Mouse (Mus musculus) hindbrain, embryonic 15.5 days (tissue): ENCODE data around the gene Unc13d. TPM values are rescaled to one million over a fixed set of nuclear protein-coding genes. Genes with fewer than 3 reads are reported as not detected.
A peak's percentile ranks its signal among the peaks of the same experiment; 100 is the strongest.
"Not testable (repeated sequence)": the region's sequence is repeated elsewhere in the genome, so short reads cannot be mapped to it uniquely, and the experiment has no call there.

Experiments
- ATAC-seq: fragments of 200-750 bp; cut with Nextera tagmentation; 2 replicates; pipeline ENCODE4 v1.8.0; 2017; ENCODE audit warnings: low read depth, moderate number of reproducible peaks, moderate TSS enrichment; ENCODE audit not compliant: low FRiP score
- H3K27ac ChIP-seq: fragments of 300-500 bp; sonication (generic); replicated peaks from 2 replicates; pipeline ENCODE4 v1.5.1; 2015; ENCODE audit warnings: mild to moderate bottlenecking, inconsistent platforms
- H3K27me3 ChIP-seq: fragments of 300-500 bp; sonication (generic); 2 replicates; pipeline ENCODE4 v1.6.1; 2015; ENCODE audit warnings: control low read depth, inconsistent platforms
- H3K36me3 ChIP-seq: fragments of 300-500 bp; sonication (generic); 2 replicates; pipeline ENCODE4 v1.6.1; 2015; ENCODE audit warnings: control low read depth, inconsistent platforms
- H3K4me1 ChIP-seq: fragments of 300-500 bp; sonication (generic); replicated peaks from 2 replicates; pipeline ENCODE4 v1.6.1; 2015; ENCODE audit warnings: control low read depth, inconsistent platforms
- H3K4me2 ChIP-seq: fragments of 300-500 bp; sonication (generic); 2 replicates; pipeline ENCODE4 v1.6.1; 2015; ENCODE audit warnings: moderate library complexity, mild to moderate bottlenecking, inconsistent platforms
- H3K4me3 ChIP-seq: fragments of 300-500 bp; sonication (generic); 2 replicates; pipeline ENCODE4 v1.5.1; 2015; ENCODE audit warnings: mild to moderate bottlenecking, inconsistent platforms
- H3K9ac ChIP-seq: fragments of 300-500 bp; sonication (generic); 2 replicates; pipeline ENCODE4 v1.6.1; 2015; ENCODE audit warnings: inconsistent platforms
- H3K9me3 ChIP-seq: fragments of 300-500 bp; sonication (generic); 2 replicates; pipeline ENCODE4 v1.6.1; 2016; ENCODE audit warnings: control low read depth, inconsistent platforms
- WGBS: fragments of 180-500 bp; shearing (Covaris S2); methylation state at CpG from one replicate; pipeline ENCODE4 v1.1.7; 2015; 5-methylcytosine and 5-hydroxymethylcytosine counted together
- polyA plus RNA-seq: library from polyadenylated mRNA; unstranded; fragments of >200 nt; fragmentation: Nextera tagmentation; extraction: Ambion mirVana; gene quantifications from 2 replicates; pipeline ENCODE4 v1.2.1, GENCODE M21; 2015

The Unc13d gene
- polyA plus RNA-seq, 1 experiment from 2014 or later, result 1.6 TPM

DNA sequence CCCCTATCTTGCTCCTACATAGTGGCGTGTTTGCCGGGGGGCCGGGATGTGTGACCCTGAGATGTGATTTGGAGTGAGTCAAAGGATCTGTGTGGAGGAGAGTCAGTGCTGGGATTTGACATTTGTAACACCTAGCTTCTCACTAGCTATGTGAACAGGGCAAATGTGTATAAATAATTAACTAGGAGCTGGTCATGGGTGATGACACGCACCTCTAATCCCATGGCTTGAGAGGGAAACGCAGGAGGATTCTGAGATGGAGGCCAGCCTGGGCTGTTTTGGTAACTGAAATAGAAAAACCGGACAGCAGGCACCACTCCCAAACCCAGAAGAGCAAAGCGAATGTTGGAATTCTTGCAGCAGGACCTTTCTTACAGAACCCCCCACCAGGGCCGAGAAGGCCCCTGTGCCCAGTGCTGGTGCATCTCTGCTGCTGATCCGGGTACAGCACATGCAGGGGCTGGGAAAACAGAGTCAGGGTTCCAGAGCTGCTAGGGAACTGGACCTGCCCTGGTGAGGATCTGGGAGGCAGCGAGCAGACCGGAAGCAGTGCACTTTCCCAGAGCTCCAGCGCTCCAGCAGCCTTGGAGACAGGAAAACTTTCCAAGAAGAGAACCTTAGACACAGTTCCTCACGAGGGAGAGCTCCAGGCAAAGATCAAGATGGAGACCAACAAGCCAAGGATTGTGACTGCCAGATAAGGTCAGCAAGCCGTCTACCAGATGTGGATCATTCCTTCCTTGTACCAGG, 21.1 kb upstream of the Unc13d start:
- Histone ChIP-seq H3K27me3 (no peaks in the 10 kb centered on the region), H3K9me3 (no peaks in the 10 kb centered on the region), H3K4me1 (peaks cover 17% of the 10 kb centered on the region), H3K36me3 (no peaks in the 10 kb centered on the region), H3K9ac (no peak overlapping the region), H3K27ac (no peak overlapping the region), H3K4me2 (no peak overlapping the region), H3K4me3 (no peak overlapping the region)
- no peak for ATAC-seq
- 75% methylated on average over 14 of the region's 14 CpGs for WGBS

- ATAC-seq, result no peak
Measured at GRCm38 (mm10) chr11:116096213-116097108, 18.7 kb upstream of the Unc13d start.

GRCm38 (mm10) chr11:116095573-116095972, 17.8 kb upstream of the Unc13d start:
- H3K27ac ChIP-seq, result no peak overlapping the region
- H3K4me3 ChIP-seq, result no peak overlapping the region
- no peaks in the 10 kb centered on the region for H3K27me3 ChIP-seq
- H3K9me3 ChIP-seq, result no peaks in the 10 kb centered on the region
- WGBS, result 66% methylated on average over 3 of the region's 3 CpGs
- H3K4me1 ChIP-seq, result no peaks in the 10 kb centered on the region
- H3K4me2 ChIP-seq, result no peak overlapping the region
- H3K9ac ChIP-seq, result no peak overlapping the region
- ATAC-seq, result no peak
- H3K36me3 ChIP-seq, result no peaks in the 10 kb centered on the region

More at GRCm38 (mm10) chr11:116096213-116097108, 18.7 kb upstream of the Unc13d start:
- Histone ChIP-seq H3K4me3 (no peak overlapping the region), H3K4me1 (no peaks in the 10 kb centered on the region), H3K9ac (no peak overlapping the region), H3K27me3 (no peaks in the 10 kb centered on the region), H3K36me3 (no peaks in the 10 kb centered on the region), H3K27ac (no peak overlapping the region), H3K9me3 (no peaks in the 10 kb centered on the region), H3K4me2 (no peak overlapping the region)
- WGBS, result 97% methylated on average over 5 of the region's 5 CpGs

DNA sequence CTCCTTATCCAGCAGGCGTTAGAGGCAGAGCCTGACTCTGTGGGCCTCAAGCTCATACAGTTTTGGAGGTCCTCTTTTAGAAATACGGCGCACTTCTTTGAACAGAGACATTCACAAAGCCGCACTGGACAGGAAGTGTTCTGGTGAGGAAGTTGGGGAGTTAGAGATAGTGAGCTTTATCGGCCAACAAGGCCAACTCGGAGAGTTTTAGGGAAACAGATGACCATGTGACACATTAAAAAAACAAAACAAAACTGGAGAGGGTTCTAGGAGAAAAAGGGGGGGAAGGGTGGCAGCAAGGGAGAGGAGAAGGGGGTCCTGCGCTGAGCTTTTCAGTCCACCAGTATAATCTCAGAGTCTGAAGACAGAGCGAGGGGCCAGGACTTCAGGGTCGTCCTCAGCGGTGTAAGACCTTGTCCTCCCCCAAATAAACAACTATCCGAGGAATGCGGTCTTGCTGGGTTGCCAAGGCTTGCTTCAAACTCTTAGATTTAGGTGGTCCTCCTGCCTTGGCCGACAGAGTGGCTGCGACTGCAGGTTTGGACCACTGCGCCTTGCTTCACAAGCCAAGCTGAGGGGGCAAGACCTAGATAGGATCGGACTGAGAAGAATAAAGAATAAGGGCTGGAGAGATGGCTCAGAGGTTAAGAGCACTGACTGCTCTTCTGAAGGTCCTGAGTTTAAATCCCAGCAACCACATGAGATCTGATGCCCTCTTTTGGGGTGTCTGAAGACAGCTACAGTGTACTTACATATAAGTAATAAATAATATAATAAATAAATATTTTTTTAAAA, 16.2 kb upstream of the Unc13d start:
- Histone ChIP-seq H3K4me2 (no peak overlapping the region), H3K36me3 (no peaks in the 10 kb centered on the region), H3K9ac (no peak overlapping the region), H3K4me1 (no peaks in the 10 kb centered on the region), H3K9me3 (no peaks in the 10 kb centered on the region), H3K4me3 (no peak overlapping the region), H3K27ac (no peak overlapping the region), H3K27me3 (no peaks in the 10 kb centered on the region)
- WGBS, result 67% methylated on average over 16 of the region's 16 CpGs
- ATAC-seq, result no peak

GRCm38 (mm10) chr11:116092959-116093358, 15.2 kb upstream of the Unc13d start:
- H3K36me3 ChIP-seq, result not testable (repeated sequence)
- WGBS, result 95% methylated on average over 6 of the region's 6 CpGs

DNA sequence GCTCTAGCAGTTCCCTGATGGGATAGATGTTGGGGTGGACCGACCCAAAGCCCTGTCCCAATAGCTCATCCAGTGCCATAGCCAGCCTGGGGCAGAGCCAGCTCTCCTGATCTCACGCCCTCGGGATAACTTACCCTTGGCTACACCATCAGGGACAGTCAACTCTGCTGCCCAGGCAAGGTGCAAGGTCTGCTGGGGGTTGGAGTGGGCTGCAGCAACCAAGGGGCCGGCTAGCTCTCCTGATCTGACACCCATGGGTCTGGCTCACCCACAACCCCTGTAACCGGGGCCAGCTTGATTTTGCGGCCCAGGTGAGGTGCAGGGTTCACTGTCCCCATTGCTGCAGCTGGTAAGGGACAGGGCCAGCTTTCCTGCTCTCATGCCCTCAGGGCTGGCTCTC, 13.8 kb upstream of the Unc13d start:
- peaks cover 6% of the 10 kb centered on the region for H3K4me1 ChIP-seq
- H3K27ac ChIP-seq, result no peak overlapping the region
- WGBS, result 88% methylated on average over 6 of the region's 6 CpGs
- no peaks in the 10 kb centered on the region for H3K27me3 ChIP-seq
- no peak overlapping the region for H3K4me2 ChIP-seq
- no peak for ATAC-seq
- no peaks in the 10 kb centered on the region for H3K9me3 ChIP-seq
- H3K9ac ChIP-seq, result no peak overlapping the region
- H3K4me3 ChIP-seq, result no peak overlapping the region
- H3K36me3 ChIP-seq, result no peaks in the 10 kb centered on the region

More at GRCm38 (mm10) chr11:116092959-116093358, 15.2 kb upstream of the Unc13d start:
- H3K9ac ChIP-seq, ATAC-seq, H3K4me3 ChIP-seq, H3K4me2 ChIP-seq, H3K27ac ChIP-seq, H3K4me1 ChIP-seq, H3K9me3 ChIP-seq, H3K27me3 ChIP-seq: not testable (repeated sequence)

DNA sequence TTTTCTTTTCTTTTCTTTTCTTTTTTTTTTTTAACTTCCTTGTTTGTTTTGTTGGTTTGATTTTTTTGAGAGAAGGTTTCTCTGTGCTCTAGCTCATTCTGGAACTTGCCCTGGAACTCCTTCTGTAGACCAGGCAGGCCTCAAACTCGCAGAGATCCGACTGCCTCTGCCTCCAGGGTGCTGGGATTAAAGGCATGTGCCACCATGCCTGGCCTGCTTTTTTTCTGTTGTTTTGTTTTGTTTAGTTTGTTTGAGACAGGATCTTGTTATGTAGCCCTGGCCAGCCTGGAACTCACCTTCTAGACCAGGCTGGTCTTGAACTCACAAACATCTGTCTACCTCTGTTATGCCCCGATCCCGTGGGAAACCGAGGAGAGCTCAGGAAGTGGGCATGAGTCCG, 11.8 kb upstream of the Unc13d start:
- no peak for ATAC-seq
- no peaks in the 10 kb centered on the region for H3K36me3 ChIP-seq
- no peak overlapping the region for H3K9ac ChIP-seq
- H3K27me3 ChIP-seq, result no peaks in the 10 kb centered on the region
- H3K4me2 ChIP-seq, result no peak overlapping the region
- no peak overlapping the region for H3K4me3 ChIP-seq
- no peak overlapping the region for H3K27ac ChIP-seq
- peaks cover 22% of the 10 kb centered on the region for H3K4me1 ChIP-seq
- WGBS, result 93% methylated on average over 6 of the region's 6 CpGs
- H3K9me3 ChIP-seq, result no peaks in the 10 kb centered on the region

GRCm38 (mm10) chr11:116088741-116089394, 11.1 kb upstream of the Unc13d start:
- ATAC-seq, result no peak
- 89% methylated on average over 11 of the region's 11 CpGs for WGBS

GRCm38 (mm10) chr11:116088188-116088587, 10.4 kb upstream of the Unc13d start:
- H3K27ac ChIP-seq, result no peak overlapping the region
- no peaks in the 10 kb centered on the region for H3K27me3 ChIP-seq
- 86% methylated on average over 8 of the region's 8 CpGs for WGBS
- ATAC-seq, result no peak
- H3K4me3 ChIP-seq, result no peak overlapping the region
- peaks cover 10% of the 10 kb centered on the region for H3K36me3 ChIP-seq
- peaks cover 22% of the 10 kb centered on the region for H3K4me1 ChIP-seq
- H3K9ac ChIP-seq, result no peak overlapping the region
- H3K9me3 ChIP-seq, result no peaks in the 10 kb centered on the region
- peak overlapping the region; percentile 72 for H3K4me2 ChIP-seq

More at GRCm38 (mm10) chr11:116088741-116089394, 11.1 kb upstream of the Unc13d start:
- Histone ChIP-seq H3K4me3 (no peak overlapping the region), H3K9ac (no peak overlapping the region), H3K9me3 (no peaks in the 10 kb centered on the region), H3K36me3 (peaks cover 3% of the 10 kb centered on the region), H3K27me3 (no peaks in the 10 kb centered on the region), H3K4me1 (peaks cover 22% of the 10 kb centered on the region), H3K4me2 (no peak overlapping the region), H3K27ac (no peak overlapping the region)

DNA sequence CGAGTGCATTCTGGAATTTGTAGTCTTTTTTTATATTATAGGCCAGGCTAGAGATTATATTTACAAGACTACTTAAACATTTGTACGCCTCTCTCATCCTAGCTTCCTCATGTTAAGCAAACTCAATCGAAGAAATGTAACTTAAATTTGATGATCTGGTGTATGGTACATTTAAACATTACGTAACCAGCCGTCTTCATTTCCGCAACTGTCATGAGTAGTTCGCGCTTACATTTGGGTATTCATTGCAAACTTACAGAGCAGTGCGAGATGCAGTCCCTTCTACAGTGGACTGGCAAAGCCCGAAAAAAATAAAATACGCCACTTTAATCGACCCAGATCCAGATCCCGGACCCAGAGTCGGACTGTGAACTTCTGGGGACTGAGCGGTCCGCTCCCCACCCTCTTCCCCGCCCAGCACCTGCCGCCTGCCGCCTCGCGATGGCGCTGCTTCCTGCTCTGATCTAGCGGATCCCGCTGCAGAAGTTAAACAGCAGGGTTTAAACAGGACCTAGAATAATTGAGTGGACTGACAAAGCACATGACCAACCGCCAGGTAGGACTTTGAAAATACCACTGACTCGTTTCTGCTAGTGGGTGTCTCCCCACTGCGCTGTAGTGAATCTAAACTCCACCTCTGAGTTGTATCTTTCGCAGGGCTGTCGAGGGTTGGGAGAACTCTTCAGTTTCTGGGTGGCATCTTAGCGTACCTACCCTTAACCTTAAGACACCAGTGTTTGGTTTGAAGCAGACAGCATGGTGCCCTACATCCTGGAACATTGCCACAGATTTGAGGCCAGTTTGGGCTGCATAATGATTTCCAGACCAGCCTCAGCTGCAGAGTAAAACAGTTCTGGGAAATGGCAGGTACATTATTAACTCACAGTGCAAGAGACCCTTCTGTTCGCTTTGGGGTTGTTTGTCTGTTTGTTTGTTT, 9.7 kb upstream of the Unc13d start:
- H3K27me3 ChIP-seq, result no peaks in the 10 kb centered on the region
- H3K9me3 ChIP-seq, result no peaks in the 10 kb centered on the region
- H3K4me2 ChIP-seq, result peak overlapping the region; percentile 72
- peak; percentile 55 for ATAC-seq
- peak overlapping the region; percentile 71 for H3K27ac ChIP-seq
- H3K9ac ChIP-seq, result peak overlapping the region; percentile 44
- 4% methylated on average over 31 of the region's 31 CpGs for WGBS
- H3K4me3 ChIP-seq, result peak overlapping the region; percentile 59
- H3K4me1 ChIP-seq, result peaks cover 22% of the 10 kb centered on the region
- H3K36me3 ChIP-seq, result peaks cover 14% of the 10 kb centered on the region
